Mouse (Mus musculus) embryonic fibroblast, embryonic 13.5 days (primary cell): ENCODE measurements at regions not wholly inside any gene's neighbourhood (a gene's known extent, or its start where the extent isn't known, plus 50 kb on each side); places are given as distances from the start of the nearest gene placed in this dataset.

ENCODE experiments used
- CTCF ChIP-seq: IDR thresholded peaks from 2 replicates; pipeline ENCODE4 v1.5.1; 2011; ENCODE audit warnings: mild to moderate bottlenecking, control low read depth, low read length, moderate library complexity, borderline replicate concordance; ENCODE audit not compliant: insufficient read depth
- POLR2A ChIP-seq: IDR thresholded peaks from 2 replicates; pipeline ENCODE4 v1.6.1; 2011; ENCODE audit warnings: low read depth, mild to moderate bottlenecking, control low read depth, low read length, moderate library complexity

DNA sequence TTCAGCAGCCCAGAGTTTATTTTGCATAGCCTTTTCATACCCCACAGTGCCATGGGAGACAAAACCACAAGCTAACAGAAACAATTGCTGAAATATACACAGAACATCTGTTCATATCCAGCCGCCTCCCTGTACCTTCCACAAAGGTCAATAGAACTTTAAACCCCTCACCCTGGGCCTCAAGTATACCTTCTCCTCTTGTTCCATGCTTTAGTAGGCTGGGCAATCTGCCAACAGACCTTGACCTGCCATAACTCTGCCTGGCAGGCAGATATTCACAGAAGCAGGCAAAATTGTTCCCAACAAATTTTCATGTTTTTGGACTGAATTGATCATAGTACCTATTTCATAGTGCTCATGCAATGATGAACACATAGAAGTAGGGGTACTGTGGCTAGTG, 279.6 kb downstream of the Gm7489 start:
- no peak for TF ChIP-seq POLR2A
- no peak for TF ChIP-seq CTCF
